Mouse (Mus musculus) forebrain, embryonic 15.5 days (tissue): ENCODE measurements around the gene Mbl2. TPM values are rescaled to one million over a fixed set of nuclear protein-coding genes. Genes with fewer than 3 reads are reported as not detected.
"Not testable (repeated sequence)": the region's sequence is repeated elsewhere in the genome, so short reads cannot be mapped to it uniquely, and the experiment has no call there.

Source experiments
- ATAC-seq: fragments of 200-750 bp; cut with Nextera tagmentation; replicated peaks from 2 replicates; pipeline ENCODE4 v1.8.0; 2017; ENCODE audit warnings: mild to moderate bottlenecking, moderate TSS enrichment, moderate library complexity
- H3K27ac ChIP-seq: fragments of 300-500 bp; sonication (generic); replicated peaks from 2 replicates; pipeline ENCODE4 v1.5.1; 2015; ENCODE audit warnings: mild to moderate bottlenecking, inconsistent platforms
- H3K27me3 ChIP-seq: fragments of 300-500 bp; sonication (generic); 2 replicates; pipeline ENCODE4 v1.6.1; 2015; ENCODE audit warnings: inconsistent platforms
- H3K36me3 ChIP-seq: fragments of 300-500 bp; sonication (generic); 2 replicates; pipeline ENCODE4 v1.6.1; 2015; ENCODE audit warnings: mild to moderate bottlenecking, inconsistent platforms
- H3K4me1 ChIP-seq: fragments of 300-500 bp; sonication (generic); 2 replicates; pipeline ENCODE4 v1.6.1; 2015; ENCODE audit warnings: inconsistent platforms
- H3K4me2 ChIP-seq: fragments of 300-500 bp; sonication (generic); replicated peaks from 2 replicates; pipeline ENCODE4 v1.6.1; 2015; ENCODE audit warnings: mild to moderate bottlenecking, inconsistent platforms
- H3K4me3 ChIP-seq: fragments of 300-500 bp; sonication (generic); 2 replicates; pipeline ENCODE4 v1.5.1; 2015; ENCODE audit warnings: mild to moderate bottlenecking, inconsistent platforms
- H3K9ac ChIP-seq: fragments of 300-500 bp; sonication (generic); replicated peaks from 2 replicates; pipeline ENCODE4 v1.6.1; 2015; ENCODE audit warnings: mild to moderate bottlenecking, inconsistent platforms
- H3K9me3 ChIP-seq: fragments of 300-500 bp; sonication (generic); 2 replicates; pipeline ENCODE4 v1.6.1; 2016; ENCODE audit warnings: inconsistent platforms
- WGBS: fragments of 180-500 bp; shearing (Covaris S2); methylation state at CpG from one replicate; pipeline ENCODE4 v1.1.7; 2015; ENCODE audit warnings: mixed read lengths; 5-methylcytosine and 5-hydroxymethylcytosine counted together
- polyA plus RNA-seq: library from polyadenylated mRNA; unstranded; fragments of >200 nt; fragmentation: Nextera tagmentation; extraction: Ambion mirVana; gene quantifications from 2 replicates; pipeline ENCODE4 v1.2.1, GENCODE M21; 2015

Gene Mbl2
- not detected in 2 replicates for polyA plus RNA-seq

DNA sequence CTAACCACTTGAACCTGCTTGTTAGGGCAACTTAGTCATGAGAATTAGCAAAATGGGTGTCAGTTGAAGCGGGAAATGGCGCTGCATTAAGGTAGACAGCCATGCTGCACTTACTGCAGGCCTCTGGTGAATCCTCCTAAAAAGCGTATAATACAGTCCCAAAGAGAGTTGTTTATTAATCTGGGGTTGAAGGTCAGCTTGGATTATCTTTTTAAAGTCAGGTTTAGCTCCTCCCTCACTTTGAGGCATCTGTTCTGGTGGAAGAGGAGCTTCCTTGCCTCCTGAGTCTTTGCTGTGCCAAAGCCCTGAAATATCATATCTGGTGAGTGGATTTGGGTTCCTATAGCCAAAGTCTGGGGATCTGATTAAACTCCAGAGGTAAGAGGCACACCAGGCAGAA is at the start of gene Mbl2:
Gene Mbl2, plus strand, starts transcription at position 252 of the 400 bp plus-strand sequence.
- ATAC-seq, result no peak
- H3K4me3 ChIP-seq, result no peak within 1 kb of the TSS
- no peaks in the 10 kb centered on the region for H3K4me1 ChIP-seq
- no peaks in the 10 kb centered on the region for H3K9me3 ChIP-seq
- 89% methylated on average over 3 of the region's 3 CpGs for WGBS
- no peaks in the 10 kb centered on the region for H3K27me3 ChIP-seq
- H3K4me2 ChIP-seq, result no peak within 1 kb of the TSS
- H3K36me3 ChIP-seq, result no peaks in the 10 kb centered on the region
- H3K27ac ChIP-seq, result no peak within 1 kb of the TSS
- H3K9ac ChIP-seq, result no peak within 1 kb of the TSS

DNA sequence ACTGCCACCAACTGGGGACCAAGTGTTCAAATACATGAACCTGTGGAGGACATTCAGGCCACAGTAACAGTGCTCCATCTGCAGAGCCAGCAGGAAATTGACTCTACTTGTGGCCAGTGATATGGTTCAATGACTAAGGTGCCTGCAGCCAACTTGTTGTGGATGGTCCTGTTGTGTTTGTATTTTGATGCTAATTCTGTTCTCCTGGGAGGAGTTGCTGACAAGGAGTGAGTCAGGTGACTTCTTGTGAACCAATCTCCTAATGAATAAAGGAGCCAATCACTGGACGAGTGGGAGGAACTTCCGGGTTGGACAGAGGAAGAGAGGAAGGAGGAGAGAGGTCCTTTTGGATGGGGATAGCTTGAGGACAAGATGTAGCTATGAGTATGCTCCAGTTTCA is 47.2 kb upstream of the Mbl2 start:
- Histone ChIP-seq H3K9ac (no peak overlapping the region), H3K4me3 (no peak overlapping the region), H3K9me3 (peaks cover 3% of the 10 kb centered on the region; the same call in 1 of the 2 replicates), H3K36me3 (no peaks in the 10 kb centered on the region), H3K4me1 (no peaks in the 10 kb centered on the region), H3K4me2 (no peak overlapping the region), H3K27ac (no peak overlapping the region), H3K27me3 (no peaks in the 10 kb centered on the region)
- no peak for ATAC-seq
- 85% methylated on average over 2 of the region's 2 CpGs for WGBS

DNA sequence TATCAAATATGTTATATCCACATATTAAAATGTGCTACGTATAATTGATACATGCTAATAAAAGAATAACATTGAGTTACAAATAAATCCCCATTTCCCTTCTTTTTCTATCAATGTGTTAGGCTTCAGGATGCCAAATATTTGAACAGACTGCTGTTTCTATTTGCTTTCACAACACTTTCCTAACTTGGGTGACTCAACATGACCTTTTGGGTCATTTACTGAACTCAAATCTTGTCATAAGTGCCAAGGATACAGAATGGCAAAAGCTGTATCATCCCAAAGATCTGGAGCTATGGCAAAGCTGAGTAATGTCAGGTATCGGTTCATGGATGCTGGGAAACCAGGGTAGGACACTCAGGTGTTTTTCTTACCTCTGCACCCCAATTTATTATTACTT is 45.5 kb upstream of the Mbl2 start:
- H3K9me3 ChIP-seq, result peaks cover 3% of the 10 kb centered on the region; the same call in 1 of the 2 replicates
- H3K27ac ChIP-seq, result no peak overlapping the region
- H3K36me3 ChIP-seq, result no peaks in the 10 kb centered on the region
- no peaks in the 10 kb centered on the region for H3K4me1 ChIP-seq
- ATAC-seq, result no peak
- no peaks in the 10 kb centered on the region for H3K27me3 ChIP-seq
- H3K4me3 ChIP-seq, result no peak overlapping the region
- H3K9ac ChIP-seq, result no peak overlapping the region
- WGBS, result 96% methylated on average over 2 of the region's 2 CpGs
- no peak overlapping the region for H3K4me2 ChIP-seq

DNA sequence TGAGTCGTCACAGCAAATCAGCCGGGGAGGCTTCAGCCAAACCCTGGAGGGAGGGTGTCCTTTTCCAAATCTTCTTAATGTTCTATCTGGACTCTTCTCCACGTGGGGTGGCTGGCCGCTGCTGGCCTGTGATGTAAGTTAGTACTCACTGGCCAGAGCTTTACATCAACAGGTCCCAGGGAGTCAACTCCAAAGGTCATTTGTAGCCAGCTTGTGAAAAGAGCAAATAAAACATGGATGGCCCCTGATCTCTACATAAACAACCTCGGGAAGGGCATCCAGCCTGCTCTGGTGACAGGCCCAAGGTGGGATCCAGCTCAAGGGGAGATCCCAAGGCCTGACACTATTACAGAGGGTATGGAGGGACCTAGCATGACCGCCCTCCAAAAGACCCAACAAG is 37.7 kb upstream of the Mbl2 start:
- H3K27me3 ChIP-seq, result no peaks in the 10 kb centered on the region
- no peaks in the 10 kb centered on the region for H3K9me3 ChIP-seq
- no peaks in the 10 kb centered on the region for H3K4me1 ChIP-seq
- no peak for ATAC-seq
- no peak overlapping the region for H3K4me2 ChIP-seq
- WGBS, result 90% methylated on average over 6 of the region's 6 CpGs
- H3K36me3 ChIP-seq, result no peaks in the 10 kb centered on the region
- no peak overlapping the region for H3K27ac ChIP-seq
- H3K4me3 ChIP-seq, result no peak overlapping the region
- no peak overlapping the region for H3K9ac ChIP-seq

DNA sequence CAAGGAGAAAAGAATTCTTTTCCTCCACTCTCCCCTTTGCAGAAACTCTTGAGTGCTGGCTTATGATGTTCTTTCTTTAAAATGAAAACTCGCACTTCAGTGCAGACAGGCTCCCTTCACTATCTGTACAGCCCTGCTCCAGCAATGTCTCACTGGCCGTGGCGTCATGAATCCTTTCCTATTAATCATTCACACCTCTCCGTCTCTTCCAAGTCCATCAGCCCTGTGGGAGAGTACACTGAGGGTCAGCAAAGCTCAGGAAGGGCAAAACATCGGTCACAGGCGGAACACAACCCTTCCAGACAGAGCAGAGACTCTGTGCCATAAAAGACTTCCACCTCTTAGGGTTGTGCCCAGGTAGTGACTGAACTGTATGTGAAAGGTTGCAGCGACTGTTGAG is 30.6 kb upstream of the Mbl2 start:
- Histone ChIP-seq H3K9ac (no peak overlapping the region), H3K27me3 (no peaks in the 10 kb centered on the region), H3K27ac (no peak overlapping the region), H3K4me1 (no peaks in the 10 kb centered on the region), H3K36me3 (no peaks in the 10 kb centered on the region), H3K4me2 (no peak overlapping the region), H3K9me3 (no peaks in the 10 kb centered on the region), H3K4me3 (no peak overlapping the region)
- 91% methylated on average over 7 of the region's 7 CpGs for WGBS
- no peak for ATAC-seq

DNA sequence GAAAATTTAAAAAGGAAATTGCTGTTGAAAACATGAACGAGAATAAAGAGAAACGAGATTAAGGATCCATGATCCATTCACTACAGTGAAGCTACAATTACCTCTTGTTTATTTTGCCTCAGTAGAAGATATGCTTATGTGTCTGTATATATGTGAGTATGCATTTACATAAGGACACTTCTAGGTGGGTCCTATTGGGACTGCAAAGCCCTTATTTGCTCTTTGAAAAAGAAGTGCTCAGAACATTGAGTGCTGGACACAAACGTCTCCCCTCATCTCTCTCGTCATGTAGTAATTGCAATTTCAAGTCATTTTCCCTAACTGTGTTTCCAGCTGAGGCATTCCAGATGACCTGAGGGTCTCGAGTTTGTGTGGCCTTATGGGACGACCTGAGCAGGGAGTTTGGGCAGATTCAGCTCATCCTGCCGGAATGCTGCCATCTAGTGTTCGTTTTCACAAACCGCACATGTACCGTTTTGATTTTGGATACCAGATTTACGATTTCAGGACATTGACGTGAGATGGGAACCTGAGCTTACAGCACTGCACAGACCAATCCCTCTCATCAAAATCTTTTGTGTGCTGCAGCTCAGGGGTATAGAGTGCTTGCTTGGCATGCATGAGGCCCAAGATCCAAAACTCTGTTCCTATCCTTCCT is 27.5 kb upstream of the Mbl2 start:
- Histone ChIP-seq H3K9me3 (no peaks in the 10 kb centered on the region), H3K4me2 (no peak overlapping the region), H3K36me3 (no peaks in the 10 kb centered on the region), H3K27me3 (no peaks in the 10 kb centered on the region), H3K27ac (no peak overlapping the region), H3K9ac (no peak overlapping the region), H3K4me1 (no peaks in the 10 kb centered on the region), H3K4me3 (no peak overlapping the region)
- WGBS, result 19% methylated on average over 12 of the region's 12 CpGs
- peak; percentile 70 for ATAC-seq

DNA sequence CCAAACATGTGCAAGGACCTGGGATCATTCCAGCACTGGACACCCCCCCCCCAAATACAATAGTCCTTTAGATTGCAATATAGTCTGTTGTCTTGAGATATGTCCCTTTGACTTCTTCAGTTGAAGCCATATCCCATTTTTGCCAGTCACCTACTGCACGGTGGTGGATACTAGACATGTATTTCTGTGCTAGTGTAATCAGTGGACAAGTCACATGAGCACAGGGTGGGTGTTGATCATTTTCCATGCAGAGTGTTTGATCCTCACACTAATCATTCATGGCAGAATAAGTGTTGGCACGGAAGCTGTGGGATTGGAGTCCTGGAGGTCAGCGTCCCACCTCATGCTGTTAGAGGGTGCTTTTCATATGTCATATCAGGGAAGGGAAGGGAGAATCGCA is 26.9 kb upstream of the Mbl2 start:
- no peak overlapping the region for H3K4me2 ChIP-seq
- no peaks in the 10 kb centered on the region for H3K4me1 ChIP-seq
- H3K27ac ChIP-seq, result no peak overlapping the region
- 86% methylated on average over 4 of the region's 4 CpGs for WGBS
- no peak overlapping the region for H3K4me3 ChIP-seq
- no peaks in the 10 kb centered on the region for H3K9me3 ChIP-seq
- H3K9ac ChIP-seq, result no peak overlapping the region
- no peaks in the 10 kb centered on the region for H3K36me3 ChIP-seq
- ATAC-seq, result peak; percentile 41; the same call in 1 of the 2 replicates
- H3K27me3 ChIP-seq, result no peaks in the 10 kb centered on the region

DNA sequence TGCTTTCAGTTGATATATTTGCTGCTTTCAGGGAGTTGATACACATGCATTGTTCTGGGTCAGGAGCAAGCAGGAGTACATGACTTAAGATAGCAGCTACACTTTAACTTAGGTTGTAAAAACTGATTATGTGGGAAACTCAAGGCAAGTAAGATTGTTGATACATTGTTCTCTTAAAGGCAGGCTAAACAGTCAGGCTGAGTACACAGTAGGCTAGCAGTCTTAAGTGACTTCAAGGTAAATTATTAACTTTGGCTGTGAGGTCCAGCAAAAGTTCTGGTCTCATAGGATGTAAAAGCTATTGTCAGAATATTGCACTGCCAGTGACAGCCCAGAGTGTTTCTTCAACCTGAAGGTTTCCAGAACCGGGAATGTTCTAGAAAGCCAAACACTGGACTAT is 25.8 kb upstream of the Mbl2 start:
- Histone ChIP-seq H3K4me2 (no peak overlapping the region), H3K9ac (no peak overlapping the region), H3K27me3 (no peaks in the 10 kb centered on the region), H3K4me1 (no peaks in the 10 kb centered on the region), H3K9me3 (no peaks in the 10 kb centered on the region), H3K27ac (no peak overlapping the region), H3K36me3 (no peaks in the 10 kb centered on the region), H3K4me3 (no peak overlapping the region)
- ATAC-seq, result no peak
- 85% methylated on average over 1 of the region's 1 CpGs for WGBS

DNA sequence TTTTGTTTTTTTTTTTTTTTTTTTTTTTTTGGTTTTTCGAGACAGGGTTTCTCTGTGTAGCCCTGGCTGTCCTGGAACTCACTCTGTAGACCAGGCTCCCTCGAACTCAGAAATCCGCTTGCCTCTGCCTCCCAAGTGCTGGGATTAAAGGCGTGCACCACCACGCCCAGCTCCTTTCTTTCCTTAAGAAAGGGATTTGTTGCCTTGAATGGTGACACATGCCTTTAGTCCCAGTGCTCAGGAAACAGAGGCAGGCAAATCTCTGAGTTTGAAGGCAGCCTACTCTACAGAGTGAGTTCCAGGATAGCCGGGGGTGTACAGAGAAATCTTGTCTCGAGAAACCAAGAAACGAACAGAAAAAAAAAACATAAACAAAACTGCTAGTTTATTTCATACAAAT is 23.7 kb upstream of the Mbl2 start:
- H3K4me1 ChIP-seq, ATAC-seq, H3K27me3 ChIP-seq, H3K9me3 ChIP-seq, H3K4me2 ChIP-seq, H3K4me3 ChIP-seq, H3K9ac ChIP-seq, H3K36me3 ChIP-seq, H3K27ac ChIP-seq: not testable (repeated sequence)
- 81% methylated on average over 8 of the region's 8 CpGs for WGBS

DNA sequence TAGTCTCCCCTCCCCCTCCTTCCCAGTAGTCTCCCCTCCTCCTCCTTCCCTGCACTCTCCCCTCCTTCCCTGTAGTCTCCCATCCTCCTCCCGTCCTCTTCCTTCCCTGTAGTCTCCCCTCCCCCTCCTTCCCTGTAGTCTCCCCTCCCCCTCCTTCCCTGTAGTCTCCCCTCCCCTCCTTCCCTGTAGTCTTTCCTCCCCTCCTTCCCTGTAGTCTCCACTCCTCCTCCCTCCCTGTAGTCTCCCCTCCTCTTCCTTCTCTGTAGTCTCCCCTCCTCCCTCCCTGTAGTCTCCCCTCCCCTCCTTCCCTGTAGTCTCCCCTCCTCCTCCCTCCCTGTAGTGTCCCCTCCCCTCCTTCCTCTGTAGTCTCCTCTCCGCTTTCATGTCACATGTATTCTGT is 18.7 kb upstream of the Mbl2 start:
- Histone ChIP-seq H3K27ac (no peak overlapping the region), H3K4me2 (no peak overlapping the region), H3K36me3 (no peaks in the 10 kb centered on the region), H3K4me3 (no peak overlapping the region), H3K27me3 (no peaks in the 10 kb centered on the region), H3K9ac (no peak overlapping the region), H3K4me1 (no peaks in the 10 kb centered on the region), H3K9me3 (no peaks in the 10 kb centered on the region)
- no peak for ATAC-seq
- WGBS, result 33% methylated on average over 2 of the region's 2 CpGs

DNA sequence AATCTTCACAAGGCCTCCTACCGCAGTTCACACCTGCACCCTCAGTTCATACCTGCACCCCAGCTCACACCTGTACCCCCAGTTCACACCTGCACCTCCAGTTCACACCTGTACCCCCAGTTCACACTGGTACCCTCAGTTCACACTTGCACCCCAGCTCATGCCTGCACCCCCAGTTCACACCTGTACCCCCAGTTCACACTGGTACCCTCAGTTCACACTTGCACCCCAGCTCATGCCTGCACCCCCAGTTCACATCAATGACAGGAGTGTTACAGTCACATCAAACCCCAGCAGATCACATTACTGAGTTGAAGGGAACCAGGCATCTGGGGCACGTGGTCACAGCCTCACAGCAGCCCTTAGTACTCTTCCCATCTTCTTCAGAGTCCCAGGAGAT is 17.0 kb upstream of the Mbl2 start:
- not testable (repeated sequence) for H3K36me3 ChIP-seq, H3K27ac ChIP-seq, H3K4me2 ChIP-seq, H3K4me3 ChIP-seq, H3K27me3 ChIP-seq, H3K9me3 ChIP-seq, H3K9ac ChIP-seq, H3K4me1 ChIP-seq, ATAC-seq
- 75% methylated on average over 2 of the region's 2 CpGs for WGBS

DNA sequence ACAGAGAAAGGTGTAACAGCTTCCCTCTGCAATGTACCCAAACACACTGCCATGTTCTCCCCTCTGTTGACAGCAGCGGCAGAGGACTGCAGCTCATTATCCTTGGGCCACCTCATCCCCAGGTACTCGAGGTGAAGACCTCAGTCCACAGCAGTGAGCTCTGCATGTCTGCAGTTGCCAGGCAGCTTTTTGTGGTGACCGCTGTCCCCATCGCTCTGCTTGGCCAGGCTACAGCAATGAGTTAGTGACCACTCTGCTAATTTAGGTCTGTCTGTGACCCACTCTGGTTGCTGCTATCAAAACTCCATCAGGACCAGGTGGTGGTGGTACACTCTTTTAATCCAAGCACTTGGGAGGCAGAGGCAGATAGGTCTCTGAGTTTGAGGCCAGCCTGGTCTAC is 16.6 kb upstream of the Mbl2 start:
- Histone ChIP-seq H3K36me3 (no peaks in the 10 kb centered on the region), H3K27ac (no peak overlapping the region), H3K9me3 (no peaks in the 10 kb centered on the region), H3K4me1 (no peaks in the 10 kb centered on the region), H3K27me3 (no peaks in the 10 kb centered on the region), H3K4me3 (no peak overlapping the region), H3K9ac (no peak overlapping the region), H3K4me2 (no peak overlapping the region)
- WGBS, result 80% methylated on average over 4 of the region's 4 CpGs
- ATAC-seq, result no peak

DNA sequence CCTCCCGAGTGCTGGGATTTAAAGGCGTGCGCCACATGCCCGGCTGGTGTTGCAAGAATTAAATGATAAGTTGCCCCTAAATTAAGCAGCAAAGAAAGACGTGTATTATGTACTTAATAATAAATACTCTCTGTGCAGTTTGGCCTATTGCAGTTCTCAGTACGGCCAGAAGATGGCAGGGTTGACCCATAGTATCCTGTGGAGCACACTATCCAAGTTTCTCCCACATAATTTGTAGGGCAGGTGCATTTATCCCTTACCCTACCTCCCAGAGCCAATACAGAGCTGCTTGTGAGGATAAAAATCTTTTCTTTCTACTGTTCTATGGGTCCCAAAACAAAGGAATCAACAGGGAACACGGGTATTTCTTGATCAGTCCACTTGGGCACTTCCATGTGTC is 15.4 kb upstream of the Mbl2 start:
- Histone ChIP-seq H3K36me3 (no peaks in the 10 kb centered on the region), H3K27me3 (no peaks in the 10 kb centered on the region), H3K4me3 (no peak overlapping the region), H3K9ac (no peak overlapping the region), H3K9me3 (no peaks in the 10 kb centered on the region), H3K27ac (no peak overlapping the region), H3K4me1 (no peaks in the 10 kb centered on the region), H3K4me2 (no peak overlapping the region)
- WGBS, result 25% methylated on average over 7 of the region's 7 CpGs
- ATAC-seq, result peak; percentile 69
